Mouse (Mus musculus) limb, embryonic 12.5 days (tissue): ENCODE results near the gene Ptprd. TPM values are rescaled to one million over a fixed set of nuclear protein-coding genes. Genes with fewer than 3 reads are reported as not detected.

Source experiments
- ATAC-seq: fragments of 200-750 bp; cut with Nextera tagmentation; 2 replicates; pipeline ENCODE4 v1.8.0; 2017; ENCODE audit warnings: low read depth, moderate TSS enrichment; ENCODE audit not compliant: insufficient number of reproducible peaks, insufficient read depth, low FRiP score, low TSS enrichment
- H3K27ac ChIP-seq: fragments of 300-500 bp; sonication (generic); 2 replicates; pipeline ENCODE4 v1.5.1; 2016; ENCODE audit warnings: mild to moderate bottlenecking, moderate library complexity
- H3K27me3 ChIP-seq: fragments of 300-500 bp; sonication (generic); 2 replicates; pipeline ENCODE4 v1.6.1; 2016; ENCODE audit warnings: mild to moderate bottlenecking, moderate library complexity
- H3K36me3 ChIP-seq: fragments of 300-500 bp; sonication (generic); 2 replicates; pipeline ENCODE4 v1.6.1; 2016; ENCODE audit warnings: mild to moderate bottlenecking, moderate library complexity
- H3K4me1 ChIP-seq: fragments of 300-500 bp; sonication (generic); replicated peaks from 2 replicates; pipeline ENCODE4 v1.6.1; 2016
- H3K4me2 ChIP-seq: fragments of 300-500 bp; sonication (generic); 2 replicates; pipeline ENCODE4 v1.6.1; 2016; ENCODE audit warnings: mild to moderate bottlenecking, moderate library complexity
- H3K4me3 ChIP-seq: fragments of 300-500 bp; sonication (generic); replicated peaks from 2 replicates; pipeline ENCODE4 v1.5.1; 2016; ENCODE audit warnings: mild to moderate bottlenecking
- H3K9ac ChIP-seq: fragments of 300-500 bp; sonication (generic); replicated peaks from 2 replicates; pipeline ENCODE4 v1.6.1; 2016; ENCODE audit warnings: mild to moderate bottlenecking, moderate library complexity
- H3K9me3 ChIP-seq: fragments of 300-500 bp; sonication (generic); 2 replicates; pipeline ENCODE4 v1.6.1; 2016; ENCODE audit warnings: mild to moderate bottlenecking, moderate library complexity
- WGBS: fragments of 180-500 bp; shearing (Covaris S2); methylation state at CpG from one replicate; pipeline ENCODE4 v1.1.7; 2016; 5-methylcytosine and 5-hydroxymethylcytosine counted together
- polyA plus RNA-seq: library from polyadenylated mRNA; unstranded; fragments of >200 nt; fragmentation: Nextera tagmentation; extraction: Ambion mirVana; gene quantifications from 2 replicates; pipeline ENCODE4 v1.2.1, GENCODE M21; 2016

The Ptprd gene
- polyA plus RNA-seq, 1 experiment from 2014 or later = 30.9 TPM

- H3K27me3 ChIP-seq = no peaks in the 10 kb centered on the region
- no peak for ATAC-seq
- H3K27ac ChIP-seq = no peak overlapping the region
- H3K4me3 ChIP-seq = no peak overlapping the region
- H3K4me1 ChIP-seq = 0 out of 2 replicates have a peak, but pooled peaks cover 3% of the 10 kb centered on the region
- H3K36me3 ChIP-seq = no peaks in the 10 kb centered on the region
- no peak overlapping the region for H3K4me2 ChIP-seq
- WGBS = 66% methylated on average over 6 of the region's 6 CpGs
- no peak overlapping the region for H3K9ac ChIP-seq
- H3K9me3 ChIP-seq = no peaks in the 10 kb centered on the region
Measured at GRCm38 (mm10) chr4:76616614-76617013, 1595.1 kb downstream of the Ptprd start.

- 28% methylated on average over 7 of the region's 7 CpGs for WGBS
- H3K27me3 ChIP-seq = no peaks in the 10 kb centered on the region
- H3K36me3 ChIP-seq = no peaks in the 10 kb centered on the region
- no peak overlapping the region for H3K4me3 ChIP-seq
- H3K4me1 ChIP-seq = peaks cover 8% of the 10 kb centered on the region; the same call in 1 of the 2 replicates
- H3K9me3 ChIP-seq = no peaks in the 10 kb centered on the region
- H3K9ac ChIP-seq = no peak overlapping the region
- H3K4me2 ChIP-seq = no peak overlapping the region
- no peak overlapping the region for H3K27ac ChIP-seq
- ATAC-seq = no peak
Measured at GRCm38 (mm10) chr4:76608246-76608645, 1603.5 kb downstream of the Ptprd start.

GRCm38 (mm10) chr4:76606808-76607207, 1605.0 kb downstream of the Ptprd start:
- no peaks in the 10 kb centered on the region for H3K27me3 ChIP-seq
- H3K36me3 ChIP-seq = no peaks in the 10 kb centered on the region
- no peaks in the 10 kb centered on the region for H3K9me3 ChIP-seq
- H3K4me2 ChIP-seq = no peak overlapping the region
- no peak; the same call in 1 of the 2 replicates for ATAC-seq
- H3K27ac ChIP-seq = no peak overlapping the region
- peaks cover 8% of the 10 kb centered on the region; the same call in 1 of the 2 replicates for H3K4me1 ChIP-seq
- H3K4me3 ChIP-seq = no peak overlapping the region
- WGBS = 26% methylated on average over 2 of the region's 2 CpGs
- H3K9ac ChIP-seq = no peak overlapping the region

- Histone ChIP-seq H3K27me3 (no peaks in the 10 kb centered on the region), H3K9me3 (no peaks in the 10 kb centered on the region), H3K36me3 (no peaks in the 10 kb centered on the region), H3K4me2 (no peak overlapping the region), H3K4me1 (no peaks in the 10 kb centered on the region), H3K27ac (no peak overlapping the region), H3K9ac (no peak overlapping the region), H3K4me3 (no peak overlapping the region)
- 90% methylated on average over 1 of the region's 1 CpGs for whole genome bisulfite sequencing
- no peak for ATAC-seq
Measured at GRCm38 (mm10) chr4:76590722-76591121, 1621.0 kb downstream of the Ptprd start.

- no peaks in the 10 kb centered on the region for H3K9me3 ChIP-seq
- H3K9ac ChIP-seq = no peak overlapping the region
- H3K36me3 ChIP-seq = no peaks in the 10 kb centered on the region
- H3K4me2 ChIP-seq = no peak overlapping the region
- no peak for ATAC-seq
- H3K27me3 ChIP-seq = no peaks in the 10 kb centered on the region
- no peaks in the 10 kb centered on the region for H3K4me1 ChIP-seq
- H3K4me3 ChIP-seq = no peak overlapping the region
- WGBS = 85% methylated on average over 3 of the region's 3 CpGs
- H3K27ac ChIP-seq = no peak overlapping the region
Measured at GRCm38 (mm10) chr4:76583025-76583424, 1628.7 kb downstream of the Ptprd start.

GRCm38 (mm10) chr4:76566006-76566405, 1645.8 kb downstream of the Ptprd start:
- no peaks in the 10 kb centered on the region for H3K4me1 ChIP-seq
- no peak for ATAC-seq
- no peak overlapping the region for H3K9ac ChIP-seq
- no peak overlapping the region for H3K27ac ChIP-seq
- H3K36me3 ChIP-seq = no peaks in the 10 kb centered on the region
- H3K9me3 ChIP-seq = no peaks in the 10 kb centered on the region
- H3K4me2 ChIP-seq = no peak overlapping the region
- H3K27me3 ChIP-seq = no peaks in the 10 kb centered on the region
- no peak overlapping the region for H3K4me3 ChIP-seq

- no peaks in the 10 kb centered on the region for H3K4me1 ChIP-seq
- H3K36me3 ChIP-seq = no peaks in the 10 kb centered on the region
- H3K4me3 ChIP-seq = no peak overlapping the region
- ATAC-seq = no peak
- H3K9me3 ChIP-seq = no peaks in the 10 kb centered on the region
- WGBS = 73% methylated on average over 2 of the region's 2 CpGs
- no peaks in the 10 kb centered on the region for H3K27me3 ChIP-seq
- no peak overlapping the region for H3K4me2 ChIP-seq
- H3K9ac ChIP-seq = no peak overlapping the region
- no peak overlapping the region for H3K27ac ChIP-seq
Measured at GRCm38 (mm10) chr4:76541769-76542168, 1670.0 kb downstream of the Ptprd start.

GRCm38 (mm10) chr4:76532926-76533325, 1678.8 kb downstream of the Ptprd start:
- Histone ChIP-seq H3K4me1 (no peaks in the 10 kb centered on the region), H3K36me3 (no peaks in the 10 kb centered on the region), H3K4me2 (no peak overlapping the region), H3K4me3 (no peak overlapping the region), H3K27me3 (no peaks in the 10 kb centered on the region), H3K27ac (no peak overlapping the region), H3K9ac (no peak overlapping the region), H3K9me3 (peaks cover 6% of the 10 kb centered on the region; the same call in 1 of the 2 replicates)
- WGBS = 61% methylated on average over 1 of the region's 1 CpGs
- ATAC-seq = peak; percentile 52; the same call in 1 of the 2 replicates

- Histone ChIP-seq H3K36me3 (no peaks in the 10 kb centered on the region), H3K27ac (no peak overlapping the region), H3K4me1 (no peaks in the 10 kb centered on the region), H3K27me3 (no peaks in the 10 kb centered on the region), H3K9ac (no peak overlapping the region), H3K4me2 (no peak overlapping the region), H3K4me3 (no peak overlapping the region), H3K9me3 (peaks cover 6% of the 10 kb centered on the region; the same call in 1 of the 2 replicates)
- 61% methylated on average over 3 of the region's 3 CpGs for WGBS
- no peak for ATAC-seq
Measured at GRCm38 (mm10) chr4:76525281-76525680, 1686.5 kb downstream of the Ptprd start.

- 5% methylated on average over 3 of the region's 3 CpGs for WGBS
- peak overlapping the region; percentile 8; the same call in 1 of the 2 replicates for H3K4me2 ChIP-seq
Measured at GRCm38 (mm10) chr4:76503279-76503601, 1708.5 kb downstream of the Ptprd start.

GRCm38 (mm10) chr4:76502575-76503278, 1709.0 kb downstream of the Ptprd start:
- WGBS = 13% methylated on average over 6 of the region's 6 CpGs
- peak overlapping the region; percentile 50; the same call in 1 of the 2 replicates for H3K27ac ChIP-seq
- peaks cover 14% of the 10 kb centered on the region for H3K4me1 ChIP-seq
- no peak overlapping the region for H3K9ac ChIP-seq
- no peaks in the 10 kb centered on the region for H3K9me3 ChIP-seq
- peak; percentile 47; the same call in 1 of the 2 replicates for ATAC-seq
- no peaks in the 10 kb centered on the region for H3K36me3 ChIP-seq
- H3K4me2 ChIP-seq = peak overlapping the region; percentile 8; the same call in 1 of the 2 replicates
- no peaks in the 10 kb centered on the region for H3K27me3 ChIP-seq
- no peak overlapping the region for H3K4me3 ChIP-seq

More at GRCm38 (mm10) chr4:76503279-76503601, 1708.5 kb downstream of the Ptprd start:
- Histone ChIP-seq H3K27ac (peak overlapping the region; percentile 50; the same call in 1 of the 2 replicates), H3K9ac (no peak overlapping the region), H3K36me3 (no peaks in the 10 kb centered on the region), H3K4me1 (peaks cover 14% of the 10 kb centered on the region), H3K9me3 (no peaks in the 10 kb centered on the region), H3K27me3 (no peaks in the 10 kb centered on the region), H3K4me3 (no peak overlapping the region)
- ATAC-seq = peak; percentile 52; the same call in 1 of the 2 replicates

GRCm38 (mm10) chr4:76485848-76486247, 1725.9 kb downstream of the Ptprd start:
- Histone ChIP-seq H3K4me1 (peaks cover 5% of the 10 kb centered on the region; the same call in 1 of the 2 replicates), H3K4me3 (no peak overlapping the region), H3K4me2 (no peak overlapping the region), H3K27me3 (no peaks in the 10 kb centered on the region), H3K27ac (no peak overlapping the region), H3K9ac (no peak overlapping the region), H3K9me3 (no peaks in the 10 kb centered on the region), H3K36me3 (no peaks in the 10 kb centered on the region)
- 75% methylated on average over 3 of the region's 3 CpGs for WGBS
- no peak for ATAC-seq
